Mouse (Mus musculus): ENCODE data around the gene Sirt5.

- no peak for TF ChIP-seq POLR2A (IDR thresholded peaks at IDR 0.05; ENCODE audit: insufficient read depth, low read depth, low read length)
- TF ChIP-seq CTCF (IDR thresholded peaks at IDR 0.05): no peak
These were observed 9.7 kb downstream of the Sirt5 start for GRCm38 (mm10) chr13:43374918-43375432.

Data from heart, adult 2 months (tissue).